Mouse (Mus musculus) brain, embryonic 14.5 days (tissue): ENCODE measurements at regions not wholly inside any gene's neighbourhood (a gene's known extent, or its start where the extent isn't known, plus 50 kb on each side); places are given as distances from the start of the nearest gene placed in this dataset.

Experiments used
- CTCF ChIP-seq: fragments of 200-500 bp; IDR thresholded peaks from 2 replicates; pipeline ENCODE4 v1.5.1; 2012; ENCODE audit warnings: inconsistent platforms, mild to moderate bottlenecking, moderate library complexity, borderline replicate concordance; ENCODE audit not compliant: insufficient read depth, insufficient read length; ENCODE audit errors: extremely low read depth
- POLR2A ChIP-seq: fragments of 200-500 bp; IDR thresholded peaks from 2 replicates; pipeline ENCODE4 v1.6.1; 2012; ENCODE audit warnings: mild to moderate bottlenecking, inconsistent platforms, borderline replicate concordance; ENCODE audit not compliant: poor library complexity, insufficient read depth, insufficient read length, severe bottlenecking; ENCODE audit errors: extremely low read depth

DNA sequence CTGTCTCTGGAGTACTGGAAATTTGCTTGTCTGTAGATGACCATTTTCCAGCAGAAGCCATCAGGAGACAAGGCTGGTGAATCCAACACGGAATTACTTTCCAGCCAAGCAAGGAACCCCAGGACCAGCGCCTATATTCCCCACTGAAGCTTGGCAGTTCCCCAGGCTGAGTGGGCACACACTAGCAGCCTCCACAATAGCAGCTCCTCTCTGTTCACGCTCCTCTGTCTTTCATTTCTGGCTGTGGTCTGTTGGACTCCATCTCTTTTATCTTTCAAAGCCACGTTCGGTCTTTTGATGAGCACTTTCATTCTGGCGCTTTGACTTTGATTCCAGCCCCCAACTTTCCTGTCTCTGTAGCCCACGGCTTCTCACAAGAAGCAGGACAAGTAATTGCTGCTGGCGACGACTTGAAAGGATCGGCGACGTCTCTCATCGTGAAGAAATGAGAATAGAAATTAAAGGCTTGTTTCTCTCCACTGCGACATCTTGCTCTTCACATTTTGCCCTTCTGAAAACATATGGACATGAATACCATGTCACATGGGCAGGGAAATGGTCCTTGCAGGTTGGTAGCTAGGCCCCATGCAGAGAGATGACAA lies 268.0 kb downstream of the Diras2 start:
- TF ChIP-seq CTCF = no peak
- TF ChIP-seq POLR2A = no peak
